9 mouse cellular contexts compared by ENCODE assay signal in the genomic region with DNA sequence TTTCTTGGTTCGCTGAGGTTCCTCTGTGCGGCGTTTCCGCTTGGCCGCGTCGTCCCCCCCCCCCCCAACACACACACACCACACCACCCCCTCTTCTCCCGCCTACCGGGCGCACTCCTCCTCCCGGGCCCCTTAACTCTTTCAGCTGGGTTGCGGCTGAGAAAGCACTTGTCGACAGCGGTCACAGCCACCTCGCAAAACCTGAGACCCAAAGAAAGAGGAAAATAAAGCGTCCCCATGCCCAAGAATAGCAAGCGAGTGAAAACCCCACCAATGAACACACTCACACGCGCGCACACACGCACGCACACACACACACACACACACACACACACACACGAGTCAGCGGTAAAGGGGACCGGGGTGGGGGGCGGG. TPM values are rescaled to one million over a fixed set of nuclear protein-coding genes. Genes with fewer than 3 reads are reported as not detected.
A peak's percentile ranks its signal among the peaks of the same experiment; 100 is the strongest.
DNase-seq lines count a peak whose midpoint lies in the region; ATAC-seq and TF ChIP-seq lines count a peak whose summit lies in the region.
"Had no signal": no experiment of that assay in that cellular context is flagged by ENCODE, and none has a peak within 500 bp of the region (broad histone marks: within the 10 kb centered on the region; RNA-seq: fewer than 3 reads in every experiment).

No protein-coding gene starts in this region.

- H3K9ac ChIP-seq in ES-Bruce4 (ENCODE audit: low read depth, poor library complexity, severe bottlenecking) = peak overlapping the region; percentile 24; the same call in 1 of the 2 replicates
- peak overlapping the region; percentile 96 for H3K9ac ChIP-seq in forebrain, postnatal 0 days
- H3K9ac ChIP-seq in neural tube, embryonic 15.5 days (replicated peaks) = peak overlapping the region; percentile 55

- no peak overlapping the region for H3K27ac ChIP-seq in ES-Bruce4 (ENCODE audit: insufficient read depth, low read length)
- H3K27ac ChIP-seq in forebrain, postnatal 0 days (ENCODE audit: low read depth, low read length) = peak overlapping the region; percentile 99
- H3K27ac ChIP-seq in neural tube, embryonic 15.5 days (replicated peaks) = peak overlapping the region; percentile 95
- no peak overlapping the region for H3K27ac ChIP-seq in thymus, adult 2 months (ENCODE audit: control insufficient read depth, insufficient read depth, low read length)

- TF ChIP-seq EP300 in ES-Bruce4 (IDR thresholded peaks at IDR 0.05; ENCODE audit: insufficient read depth, low read depth, low read length) = no peak

- peak overlapping the region; percentile 61 for H3K4me3 ChIP-seq in ES-Bruce4 (ENCODE audit: low read depth, low read length)
- H3K4me3 ChIP-seq in forebrain, postnatal 0 days (ENCODE audit: low read depth, low read length) = peak overlapping the region; percentile 75
- H3K4me3 ChIP-seq in neural tube, embryonic 15.5 days (replicated peaks) = peak overlapping the region; percentile 66
- H3K4me3 ChIP-seq in thymus, adult 2 months (ENCODE audit: control insufficient read depth, insufficient read depth, low read length) = no peak overlapping the region

- H3K36me3 ChIP-seq in ES-Bruce4 (ENCODE audit: control insufficient read depth, insufficient read depth, low read length, poor library complexity, severe bottlenecking) = no peaks in the 10 kb centered on the region
- peaks cover 19% of the 10 kb centered on the region for H3K36me3 ChIP-seq in forebrain, postnatal 0 days (ENCODE audit: insufficient read depth)
- H3K36me3 ChIP-seq in neural tube, embryonic 15.5 days = no peaks in the 10 kb centered on the region
- no peaks in the 10 kb centered on the region for H3K36me3 ChIP-seq in thymus, adult 2 months (ENCODE audit: control insufficient read depth, insufficient read depth, low read length)

- peak overlapping the region; percentile 98 for H3K4me2 ChIP-seq in forebrain, postnatal 0 days (ENCODE audit: low read depth)
- H3K4me2 ChIP-seq in neural tube, embryonic 15.5 days = peak overlapping the region; percentile 78

- TF ChIP-seq POLR2A in ES-Bruce4 (IDR thresholded peaks at IDR 0.05; ENCODE audit: insufficient read depth, low read length) = no peak
- TF ChIP-seq POLR2A in thymus, adult 2 months (IDR thresholded peaks at IDR 0.05; ENCODE audit: control insufficient read depth, extremely low read depth, insufficient read depth, low read length, poor library complexity) = no peak

- DNase-seq in cerebellum, postnatal 14 days = peak; percentile 60 to 65
- DNase-seq in cerebellum, adult 11 months = no peak
- peak; percentile 87 for DNase-seq in forebrain, postnatal 0 days
- DNase-seq in layer of hippocampus, postnatal 14 days (ENCODE audit: low spot score in 2 of 2) = peak; percentile 75 to 78
- DNase-seq in thymus, adult 2 months = no peak

- H3K27me3 ChIP-seq in ES-Bruce4 (ENCODE audit: control insufficient read depth, insufficient read depth, low read length, poor library complexity, severe bottlenecking) = peaks cover 47% of the 10 kb centered on the region
- H3K27me3 ChIP-seq in forebrain, postnatal 0 days (ENCODE audit: insufficient read depth, low read length) = no peaks in the 10 kb centered on the region
- no peaks in the 10 kb centered on the region for H3K27me3 ChIP-seq in neural tube, embryonic 15.5 days (replicated peaks)
- H3K27me3 ChIP-seq in thymus, adult 2 months (ENCODE audit: control insufficient read depth, insufficient read depth, low read length) = peaks cover 43% of the 10 kb centered on the region

- no peaks in the 10 kb centered on the region for H3K9me3 ChIP-seq in ES-Bruce4 (replicated peaks; ENCODE audit: control insufficient read depth, insufficient read depth, low read length, poor library complexity, severe bottlenecking)
- H3K9me3 ChIP-seq in forebrain, postnatal 0 days (ENCODE audit: low read length) = no peaks in the 10 kb centered on the region
- H3K9me3 ChIP-seq in neural tube, embryonic 15.5 days (replicated peaks) = no peaks in the 10 kb centered on the region

- under 1% methylated on average over 19 of the region's 26 CpGs for WGBS in forebrain, postnatal 0 days
- under 1% methylated on average over 23 of the region's 26 CpGs for WGBS in neural tube, embryonic 15.5 days
- 2% methylated on average over 26 of the region's 26 CpGs for WGBS in thymus, adult 2 months

- peak; percentile 21 for ATAC-seq in forebrain, postnatal 0 days
- peak; percentile 52 for ATAC-seq in neural tube, embryonic 15.5 days (ENCODE audit: low FRiP score)
- no peak for ATAC-seq in erythroblast, adult 5-6 weeks (replicated peaks; ENCODE audit: low FRiP score, poor library complexity, severe bottlenecking)

- H3K4me1 ChIP-seq in ES-Bruce4 (ENCODE audit: control insufficient read depth, insufficient read depth, low read length) = no peaks in the 10 kb centered on the region
- no peaks in the 10 kb centered on the region for H3K4me1 ChIP-seq in forebrain, postnatal 0 days (ENCODE audit: insufficient read depth)
- peaks cover 44% of the 10 kb centered on the region for H3K4me1 ChIP-seq in neural tube, embryonic 15.5 days
- H3K4me1 ChIP-seq in thymus, adult 2 months (replicated peaks; ENCODE audit: control insufficient read depth, insufficient read depth, low read length) = 0 out of 2 replicates have a peak, but pooled peaks cover 4% of the 10 kb centered on the region

- no peak for TF ChIP-seq CTCF in ES-Bruce4 (IDR thresholded peaks at IDR 0.05; ENCODE audit: low read depth, low read length)
- TF ChIP-seq CTCF in forebrain, postnatal 0 days (IDR thresholded peaks at IDR 0.05; ENCODE audit: low read depth) = no peak
- no peak for TF ChIP-seq CTCF in thymus, adult 2 months (IDR thresholded peaks at IDR 0.05; ENCODE audit: borderline replicate concordance, control insufficient read depth, extremely low read depth, insufficient read depth, low read length, poor library complexity)

RNA-seq across cellular contexts. Expression of a gene that starts 1.3 kb away (rescaled TPM):
- 0.18 TPM in 2 replicates for polyA plus RNA-seq in ES-Bruce4 (2011; ENCODE audit: insufficient read depth, insufficient read length, low read depth, missing spikeins)
- 76.9 and 81.4 TPM in 2 replicates for total RNA-seq in forebrain, postnatal 0 days (2014; rRNA removed)
- 22.7 and 28.0 TPM in 2 replicates for polyA plus RNA-seq in forebrain, postnatal 0 days (2015; fragmentation: Nextera tagmentation; extraction: Ambion mirVana)
- total RNA-seq in layer of hippocampus, postnatal 14 days (2021) = 10 to 100 TPM; 53.2 to 54.3 TPM
- polyA plus RNA-seq in neural tube, embryonic 15.5 days (2015; fragmentation: Nextera tagmentation; extraction: Ambion mirVana) = 6.9 and 9.5 TPM in 2 replicates
- 0.06 and 0.09 TPM in 2 replicates for polyA plus RNA-seq in thymus, adult 2 months (2012; rRNA removed)
- not detected in 2 replicates for total RNA-seq in erythroblast, adult 5-6 weeks (2015; ENCODE audit: low replicate concordance)
- total RNA-seq in erythroblast, adult 5-6 weeks (2017; ENCODE audit: low replicate concordance) = 0.14 TPM in 1 of 2 replicates, not detected in the other
- polyA plus RNA-seq: C2C12 had no signal

Comparison
In these comparisons a context has a peak if more than half of its experiments do, and no peak if none do; other contexts are left out.
1. DNase-seq: peak in cerebellum, postnatal 14 days (2 of 2), forebrain, postnatal 0 days (single experiment) and layer of hippocampus, postnatal 14 days (2 of 2); none in cerebellum, adult 11 months (single experiment) and thymus, adult 2 months (single experiment).
2. H3K27ac ChIP-seq: peak in forebrain, postnatal 0 days (single experiment) and neural tube, embryonic 15.5 days (single experiment); none in ES-Bruce4 (single experiment) and thymus, adult 2 months (single experiment).
3. H3K9ac ChIP-seq: peak in every context shown above with its lines; median percentile 96 in forebrain, postnatal 0 days; 55 in neural tube, embryonic 15.5 days; 24 in ES-Bruce4.